Mouse (Mus musculus): ENCODE results near the gene Wasf2.

DNA sequence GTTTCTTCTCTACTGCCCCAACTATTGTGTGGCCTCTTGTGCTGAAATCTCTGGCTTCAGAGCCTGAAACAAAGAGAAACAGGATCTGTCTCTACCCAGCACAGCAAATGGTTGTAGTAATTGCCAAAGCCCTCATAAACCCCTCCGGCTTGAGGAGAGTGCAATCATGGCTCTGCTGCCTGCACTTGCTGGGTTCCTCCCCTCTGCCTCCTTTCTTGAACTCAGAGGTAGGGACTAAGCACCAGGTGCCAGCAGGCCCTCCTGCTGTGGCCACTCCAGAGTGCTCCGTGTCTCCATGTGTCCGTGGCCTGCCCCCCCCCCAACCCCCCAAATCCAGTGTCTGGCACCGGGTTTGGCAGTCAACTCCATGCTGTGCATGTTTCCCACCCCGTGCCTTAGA is 67.0 kb downstream of the Wasf2 start:
- TF ChIP-seq CTCF (IDR thresholded peaks at IDR 0.05; ENCODE audit: borderline replicate concordance, control insufficient read depth, extremely low read depth, insufficient read depth, low read length, poor library complexity), result no peak
- no peak for TF ChIP-seq POLR2A (IDR thresholded peaks at IDR 0.05; ENCODE audit: control insufficient read depth, extremely low read depth, insufficient read depth, low read length, poor library complexity)

Data from thymus, adult 2 months (tissue).